Mouse (Mus musculus): ENCODE data around the gene Golga3. TPM values are rescaled to one million over a fixed set of nuclear protein-coding genes. Genes with fewer than 3 reads are reported as not detected.

The Golga3 gene
- polyA plus RNA-seq, 1 experiment from 2014 or later = 18.4 TPM

GRCm38 (mm10) chr5:110270242-110270641, 93.7 kb downstream of the Golga3 start:
- Histone ChIP-seq H3K9me3 (ENCODE audit: control insufficient read depth, low read length) (no peaks in the 10 kb centered on the region), H3K4me1 (replicated peaks; ENCODE audit: control insufficient read depth, insufficient read depth, low read length) (peaks cover 6% of the 10 kb centered on the region), H3K4me3 (ENCODE audit: low read length) (no peak overlapping the region), H3K27ac (ENCODE audit: low read length) (no peak overlapping the region), H3K36me3 (ENCODE audit: control insufficient read depth, insufficient read depth, low read length) (peaks cover 4% of the 10 kb centered on the region), H3K9ac (ENCODE audit: low read length) (no peak overlapping the region), H3K27me3 (ENCODE audit: control insufficient read depth, insufficient read depth, low read depth, low read length) (no peaks in the 10 kb centered on the region), H3K4me2 (ENCODE audit: low read depth, low read length) (no peak overlapping the region)
- no peak for ATAC-seq (ENCODE audit: low read depth)
- 90% methylated on average over 6 of the region's 6 CpGs for WGBS

GRCm38 (mm10) chr5:110274147-110274546, 97.6 kb downstream of the Golga3 start:
- no peak overlapping the region for H3K27ac ChIP-seq (ENCODE audit: low read length)
- H3K4me3 ChIP-seq (ENCODE audit: low read length) = no peak overlapping the region
- no peak overlapping the region for H3K9ac ChIP-seq (ENCODE audit: low read length)
- H3K36me3 ChIP-seq (ENCODE audit: control insufficient read depth, insufficient read depth, low read length) = no peaks in the 10 kb centered on the region
- no peak overlapping the region for H3K4me2 ChIP-seq (ENCODE audit: low read depth, low read length)
- no peaks in the 10 kb centered on the region for H3K9me3 ChIP-seq (ENCODE audit: control insufficient read depth, low read length)
- no peaks in the 10 kb centered on the region for H3K27me3 ChIP-seq (ENCODE audit: control insufficient read depth, insufficient read depth, low read depth, low read length)
- ATAC-seq (ENCODE audit: low read depth) = no peak
- WGBS = 70% methylated on average over 4 of the region's 4 CpGs
- H3K4me1 ChIP-seq (replicated peaks; ENCODE audit: control insufficient read depth, insufficient read depth, low read length) = no peaks in the 10 kb centered on the region

- H3K36me3 ChIP-seq (ENCODE audit: control insufficient read depth, insufficient read depth, low read length) = no peaks in the 10 kb centered on the region
- no peak overlapping the region for H3K27ac ChIP-seq (ENCODE audit: low read length)
- H3K4me1 ChIP-seq (replicated peaks; ENCODE audit: control insufficient read depth, insufficient read depth, low read length) = no peaks in the 10 kb centered on the region
- no peaks in the 10 kb centered on the region for H3K9me3 ChIP-seq (ENCODE audit: control insufficient read depth, low read length)
- H3K4me3 ChIP-seq (ENCODE audit: low read length) = no peak overlapping the region
- H3K4me2 ChIP-seq (ENCODE audit: low read depth, low read length) = no peak overlapping the region
- WGBS = 56% methylated on average over 2 of the region's 2 CpGs
- no peak overlapping the region for H3K9ac ChIP-seq (ENCODE audit: low read length)
- no peaks in the 10 kb centered on the region for H3K27me3 ChIP-seq (ENCODE audit: control insufficient read depth, insufficient read depth, low read depth, low read length)
- ATAC-seq (ENCODE audit: low read depth) = no peak
Observed at GRCm38 (mm10) chr5:110274846-110275245, 98.3 kb downstream of the Golga3 start.

Other genes starting within 250 kb of the Golga3 start
- gene Zfp932, start 180.2 kb upstream of the Golga3 start, polyA plus RNA-seq (2015; fragmentation: Nextera tagmentation; extraction: Ambion mirVana) = 17.8 and 18.2 TPM in 2 replicates
- gene Gm17655, start 104.2 kb upstream of the Golga3 start, polyA plus RNA-seq (2015; fragmentation: Nextera tagmentation; extraction: Ambion mirVana) = 4.8 and 6.0 TPM in 2 replicates
- 1.4 and 1.6 TPM in 2 replicates for gene Gm35315, start 82.3 kb upstream of the Golga3 start, polyA plus RNA-seq (2015; fragmentation: Nextera tagmentation; extraction: Ambion mirVana)
- gene Plcxd1, start 76.7 kb upstream of the Golga3 start, polyA plus RNA-seq (2015; fragmentation: Nextera tagmentation; extraction: Ambion mirVana) = 3.0 and 3.9 TPM in 2 replicates
- gene Gtpbp6, start 68.5 kb upstream of the Golga3 start, polyA plus RNA-seq (2015; fragmentation: Nextera tagmentation; extraction: Ambion mirVana) = 34.6 and 34.8 TPM in 2 replicates
- gene Zfp605, start 66.6 kb upstream of the Golga3 start, polyA plus RNA-seq (2015; fragmentation: Nextera tagmentation; extraction: Ambion mirVana) = 3.6 and 3.7 TPM in 2 replicates
- gene Chfr, start 40.9 kb upstream of the Golga3 start, polyA plus RNA-seq (2015; fragmentation: Nextera tagmentation; extraction: Ambion mirVana) = 41.0 and 43.4 TPM in 2 replicates
- gene Ankle2, start 54.3 kb downstream of the Golga3 start, polyA plus RNA-seq (2015; fragmentation: Nextera tagmentation; extraction: Ambion mirVana) = 20.9 and 23.9 TPM in 2 replicates
- 51.3 and 52.9 TPM in 2 replicates for gene Pgam5, start 93.2 kb downstream of the Golga3 start, polyA plus RNA-seq (2015; fragmentation: Nextera tagmentation; extraction: Ambion mirVana)
- gene Pxmp2, start 109.5 kb downstream of the Golga3 start, polyA plus RNA-seq (2015; fragmentation: Nextera tagmentation; extraction: Ambion mirVana) = 12.0 and 14.0 TPM in 2 replicates
- 28.7 and 30.7 TPM in 2 replicates for gene Pole, start 109.6 kb downstream of the Golga3 start, polyA plus RNA-seq (2015; fragmentation: Nextera tagmentation; extraction: Ambion mirVana)
- 15.5 and 17.2 TPM in 2 replicates for gene P2rx2, start 166.5 kb downstream of the Golga3 start, polyA plus RNA-seq (2015; fragmentation: Nextera tagmentation; extraction: Ambion mirVana)
- 1.9 and 2.9 TPM in 2 replicates for gene Lrcol1, start 168.0 kb downstream of the Golga3 start, polyA plus RNA-seq (2015; fragmentation: Nextera tagmentation; extraction: Ambion mirVana)